Mouse (Mus musculus): ENCODE measurements around the gene Rrnad1. TPM values are rescaled to one million over a fixed set of nuclear protein-coding genes. Genes with fewer than 3 reads are reported as not detected.

The Rrnad1 gene
- polyA plus RNA-seq, 1 experiment from 2014 or later = 17.2 TPM

- H3K9ac ChIP-seq (ENCODE audit: low read length) = no peak overlapping the region
Measured at GRCm38 (mm10) chr3:87958476-87958875, 28.0 kb upstream of the Rrnad1 start.

GRCm38 (mm10) chr3:87958056-87958455, 27.5 kb upstream of the Rrnad1 start:
- no peak overlapping the region for H3K4me3 ChIP-seq (ENCODE audit: low read depth, low read length)

More at GRCm38 (mm10) chr3:87958476-87958875, 28.0 kb upstream of the Rrnad1 start:
- 0 out of 2 replicates have a peak, but pooled peaks cover 2% of the 10 kb centered on the region for H3K36me3 ChIP-seq (ENCODE audit: control insufficient read depth, insufficient read depth, low read length)
- no peak overlapping the region for H3K4me3 ChIP-seq (ENCODE audit: low read depth, low read length)
- H3K4me1 ChIP-seq (ENCODE audit: control insufficient read depth, insufficient read depth, low read length) = peaks cover 24% of the 10 kb centered on the region
- no peak overlapping the region for H3K4me2 ChIP-seq (ENCODE audit: low read depth, severe bottlenecking)
- ATAC-seq (ENCODE audit: insufficient number of reproducible peaks, low FRiP score, low TSS enrichment, low read depth) (no peak), DNase-seq (ENCODE audit: low spot score) (peak; percentile 24)
- no peaks in the 10 kb centered on the region; the same call in 1 of the 2 replicates for H3K9me3 ChIP-seq (ENCODE audit: control insufficient read depth, low read length)
- 12% methylated on average over 4 of the region's 4 CpGs for WGBS
- H3K27ac ChIP-seq (replicated peaks; ENCODE audit: low read depth, low read length) = peak overlapping the region; percentile 30; the same call in 1 of the 2 replicates
- H3K27me3 ChIP-seq (ENCODE audit: control insufficient read depth, insufficient read depth, low read length) = no peaks in the 10 kb centered on the region

GRCm38 (mm10) chr3:87952440-87952839, 21.9 kb upstream of the Rrnad1 start:
- WGBS = 5% methylated on average over 5 of the region's 5 CpGs
- ATAC-seq (ENCODE audit: insufficient number of reproducible peaks, low FRiP score, low TSS enrichment, low read depth) = no peak

More at GRCm38 (mm10) chr3:87958056-87958455, 27.5 kb upstream of the Rrnad1 start:
- no peaks in the 10 kb centered on the region for H3K27me3 ChIP-seq (ENCODE audit: control insufficient read depth, insufficient read depth, low read length)
- H3K4me2 ChIP-seq (ENCODE audit: low read depth, severe bottlenecking) = no peak overlapping the region
- 0 out of 2 replicates have a peak, but pooled peaks cover 5% of the 10 kb centered on the region for H3K36me3 ChIP-seq (ENCODE audit: control insufficient read depth, insufficient read depth, low read length)
- H3K9me3 ChIP-seq (ENCODE audit: control insufficient read depth, low read length) = no peaks in the 10 kb centered on the region; the same call in 1 of the 2 replicates
- no peak overlapping the region for H3K9ac ChIP-seq (ENCODE audit: low read length)
- H3K4me1 ChIP-seq (ENCODE audit: control insufficient read depth, insufficient read depth, low read length) = peaks cover 24% of the 10 kb centered on the region
- H3K27ac ChIP-seq (replicated peaks; ENCODE audit: low read depth, low read length) = peak overlapping the region; percentile 30; the same call in 1 of the 2 replicates
- 5% methylated on average over 1 of the region's 1 CpGs for WGBS
- ATAC-seq (ENCODE audit: insufficient number of reproducible peaks, low FRiP score, low TSS enrichment, low read depth) = no peak
- peak; percentile 36 for DNase-seq (ENCODE audit: low spot score)

DNA sequence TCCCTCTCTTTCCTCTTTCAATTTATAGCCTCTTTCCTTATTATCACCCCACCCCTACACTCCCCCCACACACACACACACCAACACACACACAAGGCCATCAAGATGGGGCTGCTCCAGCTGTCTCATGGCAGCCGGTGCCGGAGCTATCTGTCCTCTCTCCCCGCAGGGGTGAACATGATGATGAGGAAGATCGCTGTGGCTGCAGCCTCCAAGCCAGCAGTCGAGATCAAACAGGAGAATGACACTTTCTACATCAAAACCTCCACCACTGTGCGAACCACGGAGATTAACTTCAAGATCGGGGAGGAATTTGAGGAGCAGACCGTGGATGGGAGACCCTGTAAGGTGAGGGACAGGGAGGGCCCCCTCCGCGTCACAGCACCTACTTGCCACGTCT, 21.4 kb upstream of the Rrnad1 start:
- no peak for ATAC-seq (ENCODE audit: insufficient number of reproducible peaks, low FRiP score, low TSS enrichment, low read depth)
- H3K4me3 ChIP-seq (ENCODE audit: low read depth, low read length) = peak overlapping the region; percentile 18
- H3K9ac ChIP-seq (ENCODE audit: low read length) = peak overlapping the region; percentile 32; the same call in 1 of the 2 replicates
- peak overlapping the region; percentile 70 for H3K4me2 ChIP-seq (ENCODE audit: low read depth, severe bottlenecking)
- 17% methylated on average over 12 of the region's 12 CpGs for WGBS
- H3K36me3 ChIP-seq (ENCODE audit: control insufficient read depth, insufficient read depth, low read length) = 0 out of 2 replicates have a peak, but pooled peaks cover 5% of the 10 kb centered on the region
- no peaks in the 10 kb centered on the region for H3K27me3 ChIP-seq (ENCODE audit: control insufficient read depth, insufficient read depth, low read length)
- DNase-seq (ENCODE audit: low spot score) = no peak
- no peaks in the 10 kb centered on the region; the same call in 1 of the 2 replicates for H3K9me3 ChIP-seq (ENCODE audit: control insufficient read depth, low read length)
- H3K27ac ChIP-seq (replicated peaks; ENCODE audit: low read depth, low read length) = peak overlapping the region; percentile 45; the same call in 1 of the 2 replicates
- peaks cover 26% of the 10 kb centered on the region for H3K4me1 ChIP-seq (ENCODE audit: control insufficient read depth, insufficient read depth, low read length)

More at GRCm38 (mm10) chr3:87952440-87952839, 21.9 kb upstream of the Rrnad1 start:
- Histone ChIP-seq H3K9me3 (ENCODE audit: control insufficient read depth, low read length) (no peaks in the 10 kb centered on the region; the same call in 1 of the 2 replicates), H3K4me1 (ENCODE audit: control insufficient read depth, insufficient read depth, low read length) (peaks cover 21% of the 10 kb centered on the region), H3K4me3 (ENCODE audit: low read depth, low read length) (peak overlapping the region; percentile 18; the same call in 1 of the 2 replicates), H3K27ac (replicated peaks; ENCODE audit: low read depth, low read length) (no peak overlapping the region; the same call in 1 of the 2 replicates), H3K27me3 (ENCODE audit: control insufficient read depth, insufficient read depth, low read length) (no peaks in the 10 kb centered on the region), H3K9ac (ENCODE audit: low read length) (no peak overlapping the region), H3K36me3 (ENCODE audit: control insufficient read depth, insufficient read depth, low read length) (0 out of 2 replicates have a peak, but pooled peaks cover 5% of the 10 kb centered on the region), H3K4me2 (ENCODE audit: low read depth, severe bottlenecking) (peak overlapping the region; percentile 70)
- DNase-seq (ENCODE audit: low spot score) = peak; percentile 47

GRCm38 (mm10) chr3:87949955-87950515, 19.5 kb upstream of the Rrnad1 start:
- H3K27ac ChIP-seq (replicated peaks; ENCODE audit: low read depth, low read length) = peak overlapping the region; percentile 58; the same call in 1 of the 2 replicates
- H3K36me3 ChIP-seq (ENCODE audit: control insufficient read depth, insufficient read depth, low read length) = 0 out of 2 replicates have a peak, but pooled peaks cover 5% of the 10 kb centered on the region
- no peak for ATAC-seq (ENCODE audit: insufficient number of reproducible peaks, low FRiP score, low TSS enrichment, low read depth)
- peak overlapping the region; percentile 77 for H3K9ac ChIP-seq (ENCODE audit: low read length)
- H3K9me3 ChIP-seq (ENCODE audit: control insufficient read depth, low read length) = no peaks in the 10 kb centered on the region
- H3K4me3 ChIP-seq (ENCODE audit: low read depth, low read length) = peak overlapping the region; percentile 73
- peaks cover 45% of the 10 kb centered on the region for H3K4me1 ChIP-seq (ENCODE audit: control insufficient read depth, insufficient read depth, low read length)
- 2% methylated on average over 13 of the region's 13 CpGs for WGBS
- peak overlapping the region; percentile 70 for H3K4me2 ChIP-seq (ENCODE audit: low read depth, severe bottlenecking)
- H3K27me3 ChIP-seq (ENCODE audit: control insufficient read depth, insufficient read depth, low read length) = no peaks in the 10 kb centered on the region
- DNase-seq (ENCODE audit: low spot score) = peak; percentile 67

GRCm38 (mm10) chr3:87949266-87949954, 18.9 kb upstream of the Rrnad1 start:
- peak; percentile 28; the same call in 1 of the 2 replicates for ATAC-seq (ENCODE audit: insufficient number of reproducible peaks, low FRiP score, low TSS enrichment, low read depth)
- no peaks in the 10 kb centered on the region for H3K9me3 ChIP-seq (ENCODE audit: control insufficient read depth, low read length)
- under 1% methylated on average over 16 of the region's 16 CpGs for WGBS
- H3K36me3 ChIP-seq (ENCODE audit: control insufficient read depth, insufficient read depth, low read length) = peaks cover 5% of the 10 kb centered on the region; the same call in 1 of the 2 replicates
- H3K4me1 ChIP-seq (ENCODE audit: control insufficient read depth, insufficient read depth, low read length) = peaks cover 51% of the 10 kb centered on the region
- peak overlapping the region; percentile 98 for H3K27ac ChIP-seq (replicated peaks; ENCODE audit: low read depth, low read length)
- H3K9ac ChIP-seq (ENCODE audit: low read length) = peak overlapping the region; percentile 77
- H3K4me2 ChIP-seq (ENCODE audit: low read depth, severe bottlenecking) = peak overlapping the region; percentile 70
- DNase-seq (ENCODE audit: low spot score) = peak; percentile 40
- peak overlapping the region; percentile 73 for H3K4me3 ChIP-seq (ENCODE audit: low read depth, low read length)
- H3K27me3 ChIP-seq (ENCODE audit: control insufficient read depth, insufficient read depth, low read length) = no peaks in the 10 kb centered on the region

DNA sequence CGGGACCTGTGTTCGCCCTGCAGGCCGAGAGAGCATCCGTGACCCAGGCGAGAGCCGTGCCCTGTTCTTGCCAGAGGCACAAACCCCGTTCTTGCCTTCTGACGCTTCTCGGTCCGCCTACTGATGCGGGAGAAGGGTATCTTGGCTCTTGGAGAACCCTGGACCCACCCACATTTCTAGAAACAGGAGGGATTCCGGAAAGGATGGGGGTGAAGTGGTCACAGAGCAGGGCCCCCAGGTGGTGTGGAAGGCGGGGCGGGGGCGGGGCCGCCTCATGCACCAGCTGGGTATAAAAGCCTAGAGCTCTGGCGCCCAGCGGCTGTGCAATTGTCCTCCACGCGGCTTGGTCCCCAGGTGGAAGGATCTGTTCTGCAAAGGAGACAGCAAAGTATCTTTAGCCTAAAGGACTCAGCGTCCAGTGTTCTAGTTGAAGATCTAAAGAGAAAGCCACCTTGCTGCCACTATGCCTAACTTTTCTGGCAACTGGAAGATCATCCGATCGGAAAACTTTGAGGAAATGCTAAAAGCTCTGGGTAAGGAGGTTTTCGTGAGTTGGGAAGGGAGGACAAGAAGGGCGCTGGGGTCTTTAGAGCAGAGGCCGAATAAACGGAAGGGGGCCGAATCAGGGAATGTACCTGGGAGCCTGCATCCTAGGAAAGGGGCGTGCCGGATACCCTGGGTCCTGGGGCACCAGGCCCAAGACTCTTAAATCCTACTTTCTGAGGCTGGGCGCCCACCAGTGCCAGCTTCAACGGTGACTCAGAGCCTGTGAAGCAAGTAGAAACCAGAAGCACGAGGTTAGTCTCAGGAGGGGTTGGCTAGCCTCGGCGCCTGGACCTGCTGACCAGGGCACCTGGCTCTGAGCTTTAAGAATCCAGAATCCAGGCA, 18.1 kb upstream of the Rrnad1 start, which contains the start of gene Crabp2:
Crabp2 (plus strand) TSS at position 289 of the 888 bp plus-strand sequence.
- peak within 1 kb of the TSS; percentile 77 for H3K9ac ChIP-seq (ENCODE audit: low read length)
- WGBS = under 1% methylated on average over 35 of the region's 35 CpGs
- ATAC-seq (ENCODE audit: insufficient number of reproducible peaks, low FRiP score, low TSS enrichment, low read depth) (peak; percentile 48), DNase-seq (ENCODE audit: low spot score) (peak; percentile 85)
- no peaks in the 10 kb centered on the region for H3K9me3 ChIP-seq (ENCODE audit: control insufficient read depth, low read length)
- H3K27ac ChIP-seq (replicated peaks; ENCODE audit: low read depth, low read length) = peak within 1 kb of the TSS; percentile 98
- peaks cover 54% of the 10 kb centered on the region for H3K4me1 ChIP-seq (ENCODE audit: control insufficient read depth, insufficient read depth, low read length)
- H3K4me3 ChIP-seq (ENCODE audit: low read depth, low read length) = peak within 1 kb of the TSS; percentile 73
- H3K4me2 ChIP-seq (ENCODE audit: low read depth, severe bottlenecking) = peak within 1 kb of the TSS; percentile 70
- peaks cover 3% of the 10 kb centered on the region; the same call in 1 of the 2 replicates for H3K36me3 ChIP-seq (ENCODE audit: control insufficient read depth, insufficient read depth, low read length)
- H3K27me3 ChIP-seq (ENCODE audit: control insufficient read depth, insufficient read depth, low read length) = no peaks in the 10 kb centered on the region
